Mouse (Mus musculus) olfactory bulb, adult 2 months (tissue): ENCODE results near the gene 4930451I11Rik. TPM values are rescaled to one million over a fixed set of nuclear protein-coding genes. Genes with fewer than 3 reads are reported as not detected.
A peak's percentile ranks its signal among the peaks of the same experiment; 100 is the strongest.

Experiments used
- H3K27ac ChIP-seq: fragments of 200-500 bp; 2 replicates; pipeline ENCODE4 v1.5.1; 2012; ENCODE audit warnings: low read depth, low read length; ENCODE audit not compliant: insufficient read depth
- H3K4me1 ChIP-seq: fragments of 200-500 bp; 2 replicates; pipeline ENCODE4 v1.6.1; 2012; ENCODE audit warnings: low read length; ENCODE audit not compliant: control insufficient read depth, insufficient read depth
- H3K4me3 ChIP-seq: fragments of 200-500 bp; 2 replicates; pipeline ENCODE4 v1.5.1; 2012; ENCODE audit warnings: mild to moderate bottlenecking, low read depth, low read length, moderate library complexity; ENCODE audit not compliant: insufficient read depth
- CTCF ChIP-seq: fragments of 200-500 bp; IDR thresholded peaks from 2 replicates; pipeline ENCODE4 v1.5.1; 2012; ENCODE audit warnings: low read depth, mild to moderate bottlenecking, low read length, moderate library complexity; ENCODE audit not compliant: insufficient read depth
- POLR2A ChIP-seq: fragments of 200-500 bp; IDR thresholded peaks from 2 replicates; pipeline ENCODE4 v1.6.1; 2012; ENCODE audit warnings: mild to moderate bottlenecking, low read depth, low read length, moderate library complexity; ENCODE audit not compliant: insufficient read depth
- WGBS: fragments of 180-500 bp; shearing (Covaris S2); methylation state at CpG from one replicate; pipeline ENCODE4 v1.1.7; 2018; 5-methylcytosine and 5-hydroxymethylcytosine counted together
- polyA plus RNA-seq: library from polyadenylated mRNA; stranded (reverse); fragments of >200 nt; gene quantifications from 2 replicates; pipeline ENCODE4 v1.2.4, GENCODE M21; 2012; ENCODE audit warnings: low replicate concordance; ENCODE audit not compliant: missing spikeins, insufficient read depth, insufficient read length

Gene 4930451I11Rik
- not detected in 2 replicates for polyA plus RNA-seq

- H3K4me1 ChIP-seq, result peaks cover 8% of the 10 kb centered on the region
- TF ChIP-seq POLR2A, result no peak
- no peak for TF ChIP-seq CTCF
- H3K4me3 ChIP-seq, result peak within 1 kb of the TSS; percentile 16
- WGBS, result 54% methylated on average over 5 of the region's 5 CpGs
- H3K27ac ChIP-seq, result no peak within 1 kb of the TSS
Measured at GRCm38 (mm10) chr7:126831539-126831938, at the start of gene 4930451I11Rik. Gene 4930451I11Rik, minus strand, starts transcription at chr7:126831639.

GRCm38 (mm10) chr7:126881040-126881439, 49.6 kb upstream of the 4930451I11Rik start:
- peaks cover 11% of the 10 kb centered on the region for H3K4me1 ChIP-seq
- no peak overlapping the region for H3K4me3 ChIP-seq
- no peak overlapping the region for H3K27ac ChIP-seq
- 43% methylated on average over 6 of the region's 6 CpGs for WGBS
- TF ChIP-seq POLR2A (no peak), CTCF (no peak)

GRCm38 (mm10) chr7:126877239-126877638, 45.8 kb upstream of the 4930451I11Rik start:
- Histone ChIP-seq H3K4me1 (peaks cover 9% of the 10 kb centered on the region), H3K27ac (no peak overlapping the region), H3K4me3 (no peak overlapping the region)
- TF ChIP-seq CTCF (no peak), POLR2A (no peak)
- WGBS, result 97% methylated on average over 1 of the region's 1 CpGs

GRCm38 (mm10) chr7:126870520-126870891, 39.1 kb upstream of the 4930451I11Rik start:
- no peak overlapping the region for H3K4me3 ChIP-seq
- H3K4me1 ChIP-seq, result no peaks in the 10 kb centered on the region
- TF ChIP-seq POLR2A, result no peak
- TF ChIP-seq CTCF, result no peak
- H3K27ac ChIP-seq, result no peak overlapping the region
- 96% methylated on average over 2 of the region's 2 CpGs for whole genome bisulfite sequencing

GRCm38 (mm10) chr7:126869780-126870519, 38.5 kb upstream of the 4930451I11Rik start:
- WGBS, result 92% methylated on average over 23 of the region's 23 CpGs
- Histone ChIP-seq H3K4me3 (no peak overlapping the region), H3K4me1 (no peaks in the 10 kb centered on the region), H3K27ac (no peak overlapping the region)
- no peak for TF ChIP-seq POLR2A
- no peak for TF ChIP-seq CTCF

GRCm38 (mm10) chr7:126868003-126868402, 36.6 kb upstream of the 4930451I11Rik start:
- 81% methylated on average over 12 of the region's 12 CpGs for WGBS
- no peak overlapping the region for H3K4me3 ChIP-seq
- TF ChIP-seq POLR2A, result no peak
- TF ChIP-seq CTCF, result no peak

GRCm38 (mm10) chr7:126867534-126867933, 36.1 kb upstream of the 4930451I11Rik start:
- Histone ChIP-seq H3K4me1 (peaks cover 17% of the 10 kb centered on the region), H3K27ac (no peak overlapping the region), H3K4me3 (no peak overlapping the region)
- TF ChIP-seq POLR2A, result no peak
- TF ChIP-seq CTCF, result no peak
- WGBS, result 85% methylated on average over 2 of the region's 2 CpGs

More at GRCm38 (mm10) chr7:126868003-126868402, 36.6 kb upstream of the 4930451I11Rik start:
- Histone ChIP-seq H3K4me1 (peaks cover 17% of the 10 kb centered on the region), H3K27ac (no peak overlapping the region)

- WGBS, result 54% methylated on average over 6 of the region's 6 CpGs
- peaks cover 20% of the 10 kb centered on the region for H3K4me1 ChIP-seq
- no peak for TF ChIP-seq POLR2A
- no peak for TF ChIP-seq CTCF
- peak overlapping the region; percentile 64 for H3K4me3 ChIP-seq
- 0 out of 2 replicates have a peak overlapping the region, but pooled peaks have one; percentile 25 for H3K27ac ChIP-seq
Measured at GRCm38 (mm10) chr7:126863791-126864190, 32.4 kb upstream of the 4930451I11Rik start.

- Histone ChIP-seq H3K4me1 (peaks cover 21% of the 10 kb centered on the region), H3K4me3 (peak within 1 kb of the TSS; percentile 64), H3K27ac (peak within 1 kb of the TSS; percentile 78)
- TF ChIP-seq POLR2A (peak; percentile 55; the same call in 1 of the 2 replicates), CTCF (no peak)
- under 1% methylated on average over 41 of the region's 41 CpGs for WGBS
Measured at GRCm38 (mm10) chr7:126862147-126862784, 30.8 kb upstream of the 4930451I11Rik start, which contains the start of gene Ino80e. Gene Ino80e, minus strand, starts transcription at chr7:126862377.
